Mouse (Mus musculus) urinary bladder, adult 2 months (tissue): Measurements from ENCODE around the gene Rbm7. TPM values are rescaled to one million over a fixed set of nuclear protein-coding genes. Genes with fewer than 3 reads are reported as not detected.
"Not testable (repeated sequence)": the region's sequence is repeated elsewhere in the genome, so short reads cannot be mapped to it uniquely, and the experiment has no call there.

Experiments
- DNase-seq: peaks from one replicate; pipeline ENCODE4 v3.0.0; 2022; ENCODE audit warnings: low spot score
- polyA plus RNA-seq: library from polyadenylated mRNA; depleted of rRNA; stranded (reverse); fragments of >200 nt; gene quantifications from 2 replicates; pipeline ENCODE4 v1.2.3, GENCODE M21; 2012

Rbm7 gene
- polyA plus RNA-seq, 1 experiment = 58.4 TPM

DNA sequence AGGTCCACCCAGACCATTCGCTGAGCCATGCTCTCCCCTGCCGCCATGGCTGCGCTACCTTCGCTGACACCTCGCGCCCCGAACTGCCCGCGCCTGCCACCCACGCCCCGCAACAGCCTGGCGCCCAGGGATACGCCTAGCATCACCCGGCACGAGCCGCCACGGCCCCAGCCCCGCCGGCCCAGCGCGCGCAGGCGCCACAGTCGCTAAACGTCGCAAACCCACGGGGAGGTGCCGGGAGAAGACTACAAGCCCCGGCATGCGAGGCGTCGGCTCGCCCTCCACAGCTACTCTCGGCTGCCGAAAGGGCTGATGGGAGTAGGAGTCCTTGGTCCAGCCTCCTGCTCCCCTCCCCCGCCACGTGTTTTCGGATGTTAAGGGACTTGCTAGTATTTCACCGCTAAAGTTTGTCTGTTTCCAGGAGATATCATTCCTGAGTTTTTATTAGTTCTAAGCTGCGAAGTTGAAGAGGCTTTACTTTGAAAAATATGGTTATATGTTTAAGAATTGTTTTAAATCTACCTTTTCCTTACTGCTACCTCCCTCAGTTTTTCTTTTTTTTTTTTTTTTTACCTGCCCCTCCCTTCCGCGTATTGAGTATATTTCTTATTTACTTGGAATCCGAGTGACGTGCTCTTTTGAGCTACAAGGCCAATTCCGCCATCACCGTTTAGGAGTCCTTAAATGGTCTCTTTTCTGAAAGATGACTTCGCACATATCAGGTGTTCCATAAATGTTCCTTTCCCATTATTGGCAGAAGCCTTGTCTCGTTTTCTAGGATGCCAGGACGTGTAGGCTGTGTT is 14.5 kb downstream of the Rbm7 start, which contains the start of gene Rexo2:
Gene Rexo2, minus strand, starts transcription at position 213 of the 803 bp plus-strand sequence.
- peak; percentile 92 for DNase-seq

DNA sequence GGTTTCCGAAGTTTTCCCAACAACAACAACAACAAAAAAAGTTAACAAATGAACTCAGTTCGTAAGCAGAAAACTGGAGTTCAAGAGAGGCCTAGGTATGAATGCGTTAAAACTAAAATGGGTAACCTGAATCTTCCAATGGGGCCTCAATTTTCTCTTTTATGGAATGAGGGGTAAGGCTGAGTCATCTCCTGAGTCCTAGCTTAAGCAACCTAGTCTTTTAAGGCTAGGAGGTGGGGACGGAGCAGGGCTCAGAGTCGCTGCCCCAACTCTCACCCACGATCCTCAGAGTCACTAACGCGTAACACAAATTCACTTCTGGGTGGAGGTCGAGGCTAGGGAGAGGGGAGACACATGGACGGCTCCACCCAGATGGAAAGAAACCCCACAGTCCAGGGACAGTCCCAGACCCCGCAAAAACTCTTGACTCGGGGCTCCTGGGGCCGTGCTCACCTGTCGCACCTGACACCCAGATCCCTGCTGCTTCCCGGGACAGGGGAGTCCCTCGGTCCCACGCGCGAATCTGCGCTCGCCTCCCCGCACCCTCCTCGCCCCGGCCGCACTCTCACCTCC is 15.2 kb downstream of the Rbm7 start:
- no peak for DNase-seq

DNA sequence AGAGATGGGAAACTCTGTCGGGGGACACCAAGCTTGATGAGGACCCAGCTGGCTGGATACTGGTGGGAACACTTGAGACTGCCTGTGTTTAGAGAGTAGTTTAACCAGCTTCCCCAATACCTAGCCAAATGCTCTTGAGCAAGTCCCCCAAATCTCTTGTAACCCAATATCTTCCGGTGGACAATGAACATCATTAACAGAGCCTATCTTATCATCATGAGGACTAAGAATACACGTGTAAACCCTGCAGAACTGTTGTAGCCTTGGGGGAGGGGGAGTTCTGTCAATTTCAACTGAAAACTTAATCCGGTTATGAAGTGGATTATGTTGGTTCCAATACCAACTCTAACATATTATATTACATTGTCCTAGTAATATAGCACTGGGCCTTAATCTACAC is 16.3 kb downstream of the Rbm7 start:
- DNase-seq = no peak

DNA sequence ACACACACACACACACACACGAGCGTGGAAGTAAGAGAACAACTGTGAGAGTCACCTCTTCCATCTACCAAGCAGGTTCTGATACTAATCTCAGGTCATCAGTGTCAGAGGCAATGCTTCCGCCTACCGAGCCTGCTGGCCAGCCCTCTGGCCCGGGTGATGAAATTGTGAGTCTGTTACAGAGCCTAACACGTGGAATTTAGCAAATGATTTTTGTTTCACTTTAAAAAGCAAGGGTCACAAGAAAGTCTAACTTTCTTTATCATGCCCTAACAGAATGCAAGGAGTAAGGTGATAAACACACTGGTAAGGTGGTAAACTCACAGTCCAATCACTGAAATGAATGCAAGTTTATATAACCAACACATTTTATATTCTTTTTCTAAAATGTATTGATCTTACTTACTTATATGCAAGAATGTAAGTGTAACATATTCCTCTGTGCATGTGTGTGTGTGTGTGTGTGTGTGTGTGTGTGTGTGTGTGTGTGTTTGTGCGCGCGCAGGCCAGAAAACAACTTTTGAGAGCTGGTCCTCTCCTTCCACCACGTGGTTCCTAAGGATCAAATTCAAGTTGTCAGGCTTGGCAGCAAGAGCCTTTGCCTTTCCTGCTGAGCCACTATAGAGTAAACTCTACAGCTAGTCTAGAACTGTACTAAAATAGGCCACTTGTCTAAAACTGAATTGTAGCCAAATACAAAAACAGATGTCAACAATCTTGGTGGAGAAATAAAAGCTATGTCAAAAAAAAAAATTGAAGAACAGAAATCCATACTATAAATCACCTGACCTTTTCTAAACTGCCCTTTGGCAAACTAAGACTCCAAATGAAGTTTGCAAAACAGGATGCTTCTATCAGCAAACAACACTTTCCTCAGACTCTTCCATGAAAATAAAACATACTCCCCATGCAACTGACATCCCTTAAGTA is 18.6 kb downstream of the Rbm7 start:
- DNase-seq = no peak

DNA sequence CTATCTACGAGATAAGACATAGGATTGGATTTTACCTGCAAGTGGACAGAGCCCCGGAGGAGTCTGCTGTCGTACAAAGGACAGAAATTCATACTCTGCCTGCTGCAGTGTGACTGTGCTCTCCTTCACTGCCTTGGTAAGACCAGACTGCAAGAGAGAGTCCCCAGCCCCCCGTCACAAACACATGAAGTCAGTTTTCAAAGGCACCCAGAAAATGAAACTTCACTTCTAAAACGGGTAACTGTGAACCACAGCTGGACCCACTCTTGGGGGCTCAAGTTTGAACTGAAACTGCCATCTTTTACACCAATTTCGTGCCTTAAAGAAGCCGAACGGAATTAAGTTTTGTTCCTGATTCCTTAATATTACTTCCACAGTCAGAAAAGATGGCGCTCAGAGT is 20.7 kb downstream of the Rbm7 start:
- DNase-seq = no peak

DNA sequence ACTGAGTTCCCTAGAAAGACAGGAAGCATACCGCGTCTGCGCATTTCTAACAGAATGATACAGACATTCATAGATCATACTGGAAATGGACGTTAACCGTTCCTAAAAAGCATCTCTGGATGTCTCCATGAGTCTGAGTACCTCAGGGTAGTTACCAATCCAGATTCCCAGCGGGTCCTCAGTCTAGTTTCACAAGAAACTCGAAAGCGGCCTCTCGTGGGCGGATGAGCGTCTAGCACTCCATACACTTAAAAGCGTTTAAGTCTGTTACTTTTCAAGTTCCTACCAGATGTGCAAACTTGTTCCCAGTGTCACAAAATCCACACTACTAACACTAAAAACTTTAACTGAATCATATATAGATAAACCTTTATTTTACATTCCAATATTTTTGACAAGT is 22.0 kb downstream of the Rbm7 start:
- DNase-seq = no peak

DNA sequence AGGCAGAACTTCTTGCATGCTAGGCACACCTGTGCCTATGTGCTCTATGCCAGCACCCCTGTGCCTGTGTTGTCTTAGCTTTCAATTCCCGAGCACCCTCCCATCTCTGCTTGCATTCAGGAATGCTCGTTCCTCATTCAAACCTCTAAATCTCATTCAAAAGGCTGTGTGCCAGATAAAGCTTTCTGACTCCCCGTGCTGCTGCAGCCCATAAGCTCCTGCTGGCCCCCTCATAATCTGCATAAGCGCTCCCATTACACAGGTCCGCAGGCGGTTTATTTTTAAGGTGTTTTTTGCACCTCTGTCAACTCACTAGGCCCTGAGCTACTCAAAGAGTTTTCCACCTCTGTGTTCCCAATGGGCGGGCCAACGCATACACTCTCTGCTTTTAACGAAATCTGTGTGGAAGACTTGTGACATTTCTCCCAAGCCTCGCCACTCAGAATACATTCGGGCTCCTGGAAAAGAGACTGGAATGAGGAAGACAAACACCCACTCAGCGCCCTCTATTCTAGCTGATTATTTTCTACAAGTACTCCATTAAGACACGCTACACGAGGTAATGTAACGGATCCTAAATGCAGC is 22.6 kb downstream of the Rbm7 start:
- DNase-seq = no peak

DNA sequence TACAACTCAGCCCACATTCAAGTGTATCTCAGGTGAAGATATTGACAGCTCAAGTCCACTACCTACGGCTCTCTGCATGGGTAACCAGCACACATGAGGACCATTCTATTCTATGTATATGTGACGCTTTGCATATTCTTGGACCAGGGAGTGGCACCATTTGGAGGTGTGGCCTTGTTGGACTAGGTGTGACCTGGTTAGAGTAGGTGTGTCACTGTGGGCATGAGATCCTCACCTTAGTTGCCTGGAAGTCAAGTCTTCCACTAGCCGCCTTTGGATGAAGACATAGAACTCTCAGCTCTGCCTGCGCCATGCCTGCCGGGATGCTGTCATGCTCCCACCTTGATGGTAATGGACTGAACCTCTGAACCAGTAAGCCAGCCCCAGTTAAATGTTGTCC is 27.6 kb downstream of the Rbm7 start:
- not testable (repeated sequence) for DNase-seq

DNA sequence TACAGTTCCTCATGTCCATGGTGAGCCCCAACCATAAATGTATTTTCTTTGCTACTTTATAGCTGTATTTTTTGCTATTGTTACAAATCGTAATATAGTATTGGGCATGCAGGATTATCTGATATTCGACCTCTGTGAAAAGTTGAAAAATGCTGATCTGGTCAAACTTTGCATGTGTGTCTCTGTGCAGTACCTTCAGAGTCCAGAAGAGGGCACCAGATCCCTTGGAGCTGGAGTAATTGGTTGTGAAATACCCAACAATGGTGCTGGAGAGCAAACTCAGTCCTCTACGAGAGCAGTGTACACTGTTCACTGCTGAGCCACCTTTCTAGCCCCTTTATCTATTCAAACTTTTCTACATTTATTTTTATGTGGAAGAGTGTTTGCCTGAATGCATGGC is 28.3 kb downstream of the Rbm7 start:
- peak; percentile 35 for DNase-seq

DNA sequence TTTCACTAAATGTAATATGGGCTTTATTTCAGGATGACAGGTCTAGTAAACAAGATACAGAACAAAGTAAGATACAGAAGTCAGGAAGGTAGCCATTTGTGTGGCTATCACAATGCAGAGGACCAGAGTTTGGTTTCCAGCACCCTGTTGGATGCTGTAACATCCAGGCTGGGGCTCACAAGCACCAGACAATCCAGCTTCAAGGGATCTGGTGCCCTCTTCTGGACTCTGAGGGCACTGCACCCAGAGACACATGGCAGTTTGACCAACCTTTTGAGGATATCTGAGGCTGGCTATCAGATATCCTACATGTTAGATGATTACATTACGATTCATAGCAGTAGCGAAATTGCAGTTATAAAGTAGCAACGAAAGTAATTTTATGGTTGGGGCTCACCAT is 29.4 kb downstream of the Rbm7 start:
- DNase-seq = no peak

DNA sequence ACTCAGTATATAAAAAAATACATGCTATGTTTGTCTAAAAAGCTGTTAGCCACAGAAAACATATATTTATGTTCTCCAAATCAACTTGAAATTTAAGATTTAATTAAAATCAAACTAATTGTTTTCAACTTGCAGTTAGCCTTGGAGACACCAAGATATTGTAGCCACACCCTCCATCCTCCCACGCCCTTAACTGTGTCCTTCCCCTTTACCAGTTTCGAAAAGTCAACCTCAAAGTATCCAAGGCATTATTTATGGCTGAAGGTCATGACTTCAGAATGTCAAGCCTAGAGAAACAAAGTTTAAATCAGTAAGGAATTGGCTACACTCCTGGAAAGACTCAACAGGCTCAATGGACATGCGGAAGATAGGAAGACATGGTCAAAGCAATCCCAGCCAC is 33.6 kb downstream of the Rbm7 start:
- no peak for DNase-seq

DNA sequence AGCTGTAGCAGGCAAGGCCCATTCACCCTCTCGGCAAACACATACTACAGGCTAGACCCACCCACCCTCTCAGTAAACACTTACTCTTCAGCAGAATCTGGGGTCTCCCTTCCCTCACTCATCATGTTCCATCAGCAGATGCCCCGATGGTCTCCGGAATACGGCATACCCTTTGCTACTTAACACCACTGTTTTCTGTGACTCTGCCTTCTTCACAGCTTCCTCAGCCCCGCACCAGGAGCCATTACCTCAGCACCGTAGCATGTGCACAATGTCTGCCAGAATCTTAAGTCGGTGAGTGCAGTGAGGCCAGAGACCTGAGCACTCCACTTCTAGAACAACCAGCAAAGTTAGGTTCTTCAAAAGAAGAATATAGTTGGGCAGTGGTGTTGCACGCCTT is 34.4 kb downstream of the Rbm7 start:
- DNase-seq = no peak

DNA sequence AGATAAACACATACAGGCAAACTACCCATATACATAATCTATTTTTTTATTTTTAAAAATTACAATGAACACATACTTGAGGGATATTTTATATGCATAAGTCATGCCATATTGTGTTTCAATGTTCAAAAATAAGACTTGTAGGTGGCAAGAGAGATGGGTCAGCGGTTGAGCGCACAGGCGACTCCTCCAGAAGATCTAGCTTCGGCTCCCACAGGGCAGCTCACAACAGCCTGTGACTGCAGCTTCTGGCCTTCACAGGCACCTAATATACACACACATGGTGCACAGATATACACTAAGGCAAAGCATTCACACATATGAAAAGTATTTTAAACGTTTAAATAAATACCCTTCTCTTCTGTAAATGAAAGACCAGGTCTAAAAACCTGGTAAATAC is 35.7 kb downstream of the Rbm7 start:
- no peak for DNase-seq

DNA sequence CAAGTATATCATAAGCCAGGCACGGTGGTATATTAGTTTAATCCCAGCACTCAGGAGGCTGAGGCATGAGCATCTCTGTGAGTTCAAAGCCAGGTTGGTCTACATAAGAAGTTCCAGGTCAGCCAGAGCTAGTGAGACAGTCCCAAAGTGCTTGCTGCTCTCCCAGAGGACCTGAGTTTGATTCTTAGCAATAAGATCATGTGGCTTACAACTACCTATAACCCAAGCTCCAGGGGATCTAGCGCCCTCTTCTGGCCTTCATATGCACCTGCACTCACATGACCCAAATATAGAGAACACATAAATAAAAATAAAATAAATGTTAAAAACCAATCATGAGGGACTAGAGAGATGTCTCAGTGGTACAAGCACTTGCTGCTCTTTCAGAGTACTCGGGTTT is 36.2 kb downstream of the Rbm7 start:
- DNase-seq = no peak

DNA sequence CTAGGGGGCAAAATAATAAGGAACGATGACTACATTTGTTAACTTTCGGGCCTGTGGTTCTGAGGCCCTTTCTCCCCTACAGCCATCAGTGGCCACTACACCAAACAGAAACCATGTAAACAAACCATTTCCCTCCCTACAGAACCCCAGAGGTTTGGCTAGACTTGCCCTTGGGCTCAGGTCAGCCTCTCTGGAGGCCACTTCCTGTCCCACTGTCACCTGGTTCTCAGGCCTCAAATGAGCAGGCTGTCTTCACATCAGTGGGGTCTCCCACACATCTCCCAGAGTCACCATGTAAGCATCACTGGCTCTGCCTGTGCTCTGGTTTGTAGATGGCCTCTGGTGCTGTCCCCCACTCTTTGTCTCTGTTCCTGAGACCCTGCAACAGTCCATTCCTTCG is 39.1 kb downstream of the Rbm7 start:
- no peak for DNase-seq

DNA sequence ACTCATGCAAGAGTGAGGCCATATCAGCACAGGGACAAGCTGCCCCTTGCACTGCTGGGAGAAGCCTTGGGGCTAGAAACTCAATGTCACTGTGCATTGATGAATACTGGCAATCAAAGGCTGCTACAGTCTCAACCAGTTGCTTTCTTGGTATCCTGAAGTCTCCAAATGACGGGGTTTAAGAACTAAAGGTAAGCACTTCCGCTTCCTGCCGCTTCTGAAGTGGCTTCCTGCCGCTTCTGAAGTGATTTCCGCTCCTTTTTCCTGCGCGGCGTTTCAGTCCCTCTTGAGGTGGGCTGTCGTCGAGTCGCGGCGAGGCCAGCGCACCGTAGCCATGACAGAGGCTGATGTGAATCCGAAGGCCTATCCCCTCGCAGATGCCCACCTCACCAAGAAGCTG is 45.0 kb downstream of the Rbm7 start:
- no peak for DNase-seq

DNA sequence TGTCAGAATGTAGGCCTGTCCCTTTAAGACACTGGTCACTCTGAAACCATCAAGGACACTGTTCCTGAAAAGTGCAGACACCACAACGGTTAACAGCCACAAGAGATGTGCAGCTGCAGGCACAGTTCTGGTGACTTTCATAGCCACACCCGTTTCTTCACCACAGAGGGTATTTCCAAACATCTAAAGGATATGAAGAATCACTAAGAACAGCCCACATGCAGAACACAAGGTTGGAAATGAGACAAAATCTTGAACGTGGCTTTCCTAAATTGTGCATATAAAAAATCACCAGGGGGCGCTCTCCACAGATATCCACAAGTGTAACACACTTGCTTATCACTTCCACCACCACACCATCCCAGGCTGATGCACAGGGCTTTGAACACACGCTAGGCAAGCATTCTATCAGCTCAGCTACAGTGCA is 47.3 kb downstream of the Rbm7 start:
- DNase-seq = no peak

DNA sequence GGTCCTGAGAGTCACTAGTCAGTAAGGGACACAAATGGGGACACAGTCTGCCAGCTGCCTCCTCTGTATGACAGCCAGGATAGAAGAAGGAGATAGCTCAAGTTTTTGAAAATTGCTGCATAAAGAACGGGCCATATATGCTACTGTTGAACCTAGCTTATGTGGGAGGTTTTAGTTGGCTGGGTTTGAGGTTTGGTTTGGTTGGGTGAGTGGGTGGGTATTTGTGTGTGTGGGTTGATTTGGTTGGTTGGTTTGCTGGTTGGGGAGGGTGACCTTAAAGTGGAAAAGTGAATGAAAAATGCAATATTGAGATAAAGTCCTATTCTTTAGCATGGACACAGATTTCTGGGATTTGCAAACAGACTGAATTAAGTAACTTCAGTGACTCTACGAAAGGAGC is 50.3 kb downstream of the Rbm7 start:
- DNase-seq = no peak

DNA sequence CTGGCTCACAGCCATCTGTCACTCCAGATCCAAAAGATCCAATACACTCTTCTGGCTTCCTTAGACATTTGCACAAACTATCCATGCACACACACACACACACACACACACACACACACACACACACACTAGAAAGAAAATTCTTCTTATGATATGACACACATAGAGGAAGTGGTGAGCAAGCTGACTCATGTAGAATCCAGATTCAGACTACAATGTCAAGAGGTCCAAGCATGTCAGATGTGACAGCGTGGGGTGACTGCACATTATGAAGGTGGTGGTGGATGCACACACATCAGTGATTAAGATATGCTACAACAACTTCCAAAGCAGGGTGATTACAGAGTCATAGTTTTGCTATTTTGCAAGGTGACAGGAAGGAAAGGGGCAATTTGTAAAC is 51.2 kb downstream of the Rbm7 start:
- DNase-seq = no peak
